Mouse (Mus musculus): Measurements from ENCODE around the gene Igfbp6. TPM values are rescaled to one million over a fixed set of nuclear protein-coding genes. Genes with fewer than 3 reads are reported as not detected.
A peak's percentile ranks its signal among the peaks of the same experiment; 100 is the strongest.

Igfbp6 gene
- polyA plus RNA-seq, 1 experiment from 2014 or later, result 0.34 TPM

DNA sequence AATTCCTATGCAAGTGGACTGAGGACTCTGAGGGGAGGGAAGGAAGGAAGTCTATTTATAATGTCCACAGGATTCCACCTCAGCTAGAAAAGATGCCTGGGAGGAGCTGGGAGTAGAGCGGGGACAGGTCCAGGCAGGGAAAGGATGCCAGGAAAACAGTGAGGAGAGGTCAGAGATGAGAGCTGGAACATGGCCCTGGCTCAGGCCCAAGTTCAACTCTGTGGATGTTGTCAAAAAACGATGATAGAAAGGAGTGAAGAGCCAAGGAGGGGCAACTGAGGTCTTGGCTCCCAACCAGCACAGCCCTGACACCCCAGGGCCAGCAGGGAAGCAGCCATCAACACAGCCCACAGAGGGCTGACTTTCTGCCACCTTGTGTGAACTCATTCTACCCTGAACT is 17.9 kb upstream of the Igfbp6 start:
- ATAC-seq (ENCODE audit: insufficient read depth, low FRiP score, low TSS enrichment), result no peak

DNA sequence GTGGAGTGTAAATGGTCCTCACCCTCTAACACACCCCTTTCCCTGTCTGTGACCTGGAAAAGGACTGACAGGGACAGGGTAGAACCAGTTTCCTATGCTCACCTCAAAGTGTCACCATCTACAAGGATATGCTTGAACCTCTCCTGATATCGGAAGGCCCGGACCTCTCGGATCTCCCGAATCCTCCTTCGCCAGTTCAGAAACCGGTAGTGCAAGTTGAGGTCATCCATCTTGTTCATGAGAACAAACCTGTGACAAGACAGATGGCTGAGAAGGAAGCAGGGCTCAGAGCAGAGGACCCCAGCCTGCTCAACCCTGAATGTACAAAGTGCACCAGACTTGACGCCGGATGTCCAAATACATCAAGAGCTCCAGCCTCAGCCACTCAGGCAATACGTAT is 10.8 kb upstream of the Igfbp6 start:
- 91% methylated on average over 9 of the region's 9 CpGs for WGBS
- Histone ChIP-seq H3K4me1 (ENCODE audit: control insufficient read depth, insufficient read depth, low read length) (peaks cover 13% of the 10 kb centered on the region), H3K9ac (ENCODE audit: low read length) (no peak overlapping the region), H3K36me3 (ENCODE audit: control insufficient read depth, insufficient read depth, low read length) (peaks cover 9% of the 10 kb centered on the region), H3K9me3 (ENCODE audit: control insufficient read depth, low read length) (no peaks in the 10 kb centered on the region), H3K27me3 (ENCODE audit: control insufficient read depth, insufficient read depth, low read length) (no peaks in the 10 kb centered on the region), H3K4me3 (ENCODE audit: low read depth, low read length) (no peak overlapping the region), H3K4me2 (ENCODE audit: low read depth) (no peak overlapping the region), H3K27ac (ENCODE audit: low read depth, low read length) (no peak overlapping the region)
- ATAC-seq (ENCODE audit: insufficient read depth, low FRiP score, low TSS enrichment) (no peak), DNase-seq (ENCODE audit: low spot score) (no peak)

More for the DNA sequence above, 17.9 kb upstream of the Igfbp6 start:
- Histone ChIP-seq H3K36me3 (ENCODE audit: control insufficient read depth, insufficient read depth, low read length) (peaks cover 11% of the 10 kb centered on the region), H3K27me3 (ENCODE audit: control insufficient read depth, insufficient read depth, low read length) (no peaks in the 10 kb centered on the region), H3K4me2 (ENCODE audit: low read depth) (no peak overlapping the region), H3K4me3 (ENCODE audit: low read depth, low read length) (no peak overlapping the region), H3K9me3 (ENCODE audit: control insufficient read depth, low read length) (no peaks in the 10 kb centered on the region), H3K9ac (ENCODE audit: low read length) (no peak overlapping the region), H3K4me1 (ENCODE audit: control insufficient read depth, insufficient read depth, low read length) (no peaks in the 10 kb centered on the region), H3K27ac (ENCODE audit: low read depth, low read length) (no peak overlapping the region)
- 83% methylated on average over 2 of the region's 2 CpGs for whole genome bisulfite sequencing
- DNase-seq (ENCODE audit: low spot score), result no peak

DNA sequence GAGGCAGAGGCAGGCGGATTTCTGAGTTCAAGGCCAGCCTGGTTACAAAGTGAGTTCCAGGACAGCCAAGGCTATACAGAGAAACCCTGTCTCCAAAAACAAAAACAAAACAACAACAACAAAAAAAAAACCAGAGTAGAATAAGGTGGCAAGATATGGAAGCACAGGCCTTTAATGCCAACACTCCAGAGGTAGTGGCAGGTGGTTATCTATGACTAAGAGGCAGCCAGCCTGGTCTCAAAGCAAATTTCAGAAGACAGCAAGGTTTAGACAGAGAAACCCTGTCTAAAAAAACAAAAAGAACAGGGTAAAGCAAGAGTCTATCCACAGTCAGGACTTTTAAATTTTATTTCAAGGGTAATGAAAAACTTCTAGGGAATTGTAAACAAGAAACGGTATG is 9.5 kb upstream of the Igfbp6 start:
- DNase-seq (ENCODE audit: low spot score) (no peak), ATAC-seq (ENCODE audit: insufficient read depth, low FRiP score, low TSS enrichment) (no peak)
- Histone ChIP-seq H3K4me3 (ENCODE audit: low read depth, low read length) (no peak overlapping the region), H3K36me3 (ENCODE audit: control insufficient read depth, insufficient read depth, low read length) (peaks cover 5% of the 10 kb centered on the region; the same call in 1 of the 2 replicates), H3K9me3 (ENCODE audit: control insufficient read depth, low read length) (no peaks in the 10 kb centered on the region), H3K9ac (ENCODE audit: low read length) (no peak overlapping the region), H3K4me2 (ENCODE audit: low read depth) (no peak overlapping the region), H3K27ac (ENCODE audit: low read depth, low read length) (no peak overlapping the region), H3K4me1 (ENCODE audit: control insufficient read depth, insufficient read depth, low read length) (peaks cover 13% of the 10 kb centered on the region), H3K27me3 (ENCODE audit: control insufficient read depth, insufficient read depth, low read length) (no peaks in the 10 kb centered on the region)
- 98% methylated on average over 2 of the region's 2 CpGs for WGBS

DNA sequence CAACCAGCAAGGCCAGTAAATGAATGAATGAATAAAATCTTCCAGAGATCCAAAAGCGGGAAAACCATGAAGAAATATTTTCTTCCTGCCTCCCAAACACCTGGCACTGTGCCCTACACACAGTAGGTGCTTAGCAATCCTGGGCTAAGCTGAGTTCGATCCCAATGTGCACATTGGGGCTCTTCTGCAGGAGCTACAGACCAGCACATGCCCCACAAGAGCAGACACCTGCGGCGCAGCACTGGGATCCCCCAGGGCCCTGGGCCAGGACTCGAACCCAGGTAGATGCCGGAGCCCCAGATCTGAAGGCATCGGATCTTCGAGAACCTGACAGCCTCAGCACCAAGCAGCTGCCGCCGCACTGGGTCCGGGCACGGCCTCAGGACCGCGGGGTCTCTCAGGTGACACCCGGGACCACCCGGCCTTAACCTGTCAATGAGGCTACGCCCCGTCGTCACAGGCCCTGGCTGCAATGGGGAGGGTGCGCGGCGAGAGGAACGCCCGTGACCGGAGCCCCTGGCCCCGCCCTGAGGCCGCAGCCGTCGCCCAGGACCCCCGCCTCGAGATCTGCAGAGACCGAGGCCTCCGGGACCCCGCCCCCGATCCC is 8.5 kb upstream of the Igfbp6 start:
- no peaks in the 10 kb centered on the region for H3K27me3 ChIP-seq (ENCODE audit: control insufficient read depth, insufficient read depth, low read length)
- H3K9me3 ChIP-seq (ENCODE audit: control insufficient read depth, low read length), result no peaks in the 10 kb centered on the region
- H3K4me2 ChIP-seq (ENCODE audit: low read depth), result peak overlapping the region; percentile 82
- WGBS, result 3% methylated on average over 35 of the region's 35 CpGs
- peak overlapping the region; percentile 74 for H3K4me3 ChIP-seq (ENCODE audit: low read depth, low read length)
- peaks cover 13% of the 10 kb centered on the region for H3K4me1 ChIP-seq (ENCODE audit: control insufficient read depth, insufficient read depth, low read length)
- peak overlapping the region; percentile 63 for H3K27ac ChIP-seq (ENCODE audit: low read depth, low read length)
- peak; percentile 74 for ATAC-seq (ENCODE audit: insufficient read depth, low FRiP score, low TSS enrichment)
- no peaks in the 10 kb centered on the region for H3K36me3 ChIP-seq (ENCODE audit: control insufficient read depth, insufficient read depth, low read length)
- DNase-seq (ENCODE audit: low spot score), result no peak
- peak overlapping the region; percentile 69 for H3K9ac ChIP-seq (ENCODE audit: low read length)

DNA sequence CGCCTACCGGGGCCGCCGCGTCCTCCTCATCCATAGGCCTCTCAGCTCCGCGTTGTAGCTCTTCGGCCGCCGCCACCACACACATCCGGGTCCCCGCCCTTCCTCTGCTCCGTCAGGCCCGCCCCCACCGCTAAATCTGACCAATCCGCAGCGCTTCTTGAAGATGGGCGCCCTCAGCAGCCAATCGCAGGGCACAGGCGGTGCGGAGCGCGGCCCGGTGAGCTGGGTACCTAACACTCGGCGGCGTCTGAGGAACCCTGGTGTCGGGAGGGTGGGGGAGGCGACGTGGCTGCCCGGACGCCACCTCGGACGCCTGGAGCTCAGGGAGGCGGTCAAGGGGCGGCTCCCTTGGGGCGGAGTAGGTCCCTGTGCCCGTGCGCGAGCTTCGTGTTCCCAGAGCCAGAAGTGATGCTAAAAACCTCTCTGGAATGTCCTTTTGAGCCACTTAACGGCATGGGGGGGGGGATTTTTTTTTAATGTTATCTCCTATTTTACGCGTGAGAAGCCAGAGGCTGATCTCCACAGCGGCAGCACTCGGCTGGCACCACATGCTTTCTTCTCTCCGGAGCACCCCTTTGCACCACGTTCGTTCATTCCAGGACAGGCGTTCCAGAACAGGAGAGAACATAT is 7.9 kb upstream of the Igfbp6 start, which contains the start of gene Spryd3:
Spryd3 (minus strand) TSS at position 106 of the 630 bp plus-strand sequence.
- Histone ChIP-seq H3K4me1 (ENCODE audit: control insufficient read depth, insufficient read depth, low read length) (peaks cover 13% of the 10 kb centered on the region), H3K27ac (ENCODE audit: low read depth, low read length) (peak within 1 kb of the TSS; percentile 67), H3K9me3 (ENCODE audit: control insufficient read depth, low read length) (no peaks in the 10 kb centered on the region), H3K27me3 (ENCODE audit: control insufficient read depth, insufficient read depth, low read length) (no peaks in the 10 kb centered on the region), H3K4me3 (ENCODE audit: low read depth, low read length) (peak within 1 kb of the TSS; percentile 74), H3K4me2 (ENCODE audit: low read depth) (peak within 1 kb of the TSS; percentile 82), H3K9ac (ENCODE audit: low read length) (peak within 1 kb of the TSS; percentile 69), H3K36me3 (ENCODE audit: control insufficient read depth, insufficient read depth, low read length) (no peaks in the 10 kb centered on the region)
- under 1% methylated on average over 45 of the region's 50 CpGs for WGBS
- peak; percentile 97 for DNase-seq (ENCODE audit: low spot score)
- peak; percentile 100 for ATAC-seq (ENCODE audit: insufficient read depth, low FRiP score, low TSS enrichment)

DNA sequence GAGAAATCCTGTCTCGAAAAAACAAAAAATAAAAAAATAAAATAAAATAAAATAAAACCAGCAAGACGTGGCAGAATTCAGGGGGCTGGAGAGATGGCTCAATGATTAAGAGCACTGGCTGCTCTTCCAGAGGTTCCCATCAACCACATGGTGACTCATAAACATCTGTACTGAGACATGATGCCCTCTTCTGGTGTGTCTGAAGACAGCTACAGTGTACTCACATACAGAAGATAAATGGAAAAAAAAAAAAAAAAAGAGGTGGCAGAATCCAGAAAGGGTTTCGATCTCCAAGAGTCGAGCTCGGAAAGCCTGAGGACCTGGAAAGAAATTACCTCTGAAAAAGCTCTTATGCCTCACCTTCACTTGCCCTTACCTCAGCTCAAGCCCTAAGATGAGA is 3.0 kb upstream of the Igfbp6 start:
- H3K4me2 ChIP-seq (ENCODE audit: low read depth), result no peak overlapping the region
- no peak overlapping the region for H3K4me3 ChIP-seq (ENCODE audit: low read depth, low read length)
- H3K4me1 ChIP-seq (ENCODE audit: control insufficient read depth, insufficient read depth, low read length), result peaks cover 9% of the 10 kb centered on the region
- no peaks in the 10 kb centered on the region for H3K36me3 ChIP-seq (ENCODE audit: control insufficient read depth, insufficient read depth, low read length)
- H3K27me3 ChIP-seq (ENCODE audit: control insufficient read depth, insufficient read depth, low read length), result peaks cover 29% of the 10 kb centered on the region
- ATAC-seq (ENCODE audit: insufficient read depth, low FRiP score, low TSS enrichment) (no peak), DNase-seq (ENCODE audit: low spot score) (no peak)
- no peak overlapping the region for H3K27ac ChIP-seq (ENCODE audit: low read depth, low read length)
- H3K9me3 ChIP-seq (ENCODE audit: control insufficient read depth, low read length), result no peaks in the 10 kb centered on the region
- H3K9ac ChIP-seq (ENCODE audit: low read length), result no peak overlapping the region
- 92% methylated on average over 5 of the region's 5 CpGs for WGBS

DNA sequence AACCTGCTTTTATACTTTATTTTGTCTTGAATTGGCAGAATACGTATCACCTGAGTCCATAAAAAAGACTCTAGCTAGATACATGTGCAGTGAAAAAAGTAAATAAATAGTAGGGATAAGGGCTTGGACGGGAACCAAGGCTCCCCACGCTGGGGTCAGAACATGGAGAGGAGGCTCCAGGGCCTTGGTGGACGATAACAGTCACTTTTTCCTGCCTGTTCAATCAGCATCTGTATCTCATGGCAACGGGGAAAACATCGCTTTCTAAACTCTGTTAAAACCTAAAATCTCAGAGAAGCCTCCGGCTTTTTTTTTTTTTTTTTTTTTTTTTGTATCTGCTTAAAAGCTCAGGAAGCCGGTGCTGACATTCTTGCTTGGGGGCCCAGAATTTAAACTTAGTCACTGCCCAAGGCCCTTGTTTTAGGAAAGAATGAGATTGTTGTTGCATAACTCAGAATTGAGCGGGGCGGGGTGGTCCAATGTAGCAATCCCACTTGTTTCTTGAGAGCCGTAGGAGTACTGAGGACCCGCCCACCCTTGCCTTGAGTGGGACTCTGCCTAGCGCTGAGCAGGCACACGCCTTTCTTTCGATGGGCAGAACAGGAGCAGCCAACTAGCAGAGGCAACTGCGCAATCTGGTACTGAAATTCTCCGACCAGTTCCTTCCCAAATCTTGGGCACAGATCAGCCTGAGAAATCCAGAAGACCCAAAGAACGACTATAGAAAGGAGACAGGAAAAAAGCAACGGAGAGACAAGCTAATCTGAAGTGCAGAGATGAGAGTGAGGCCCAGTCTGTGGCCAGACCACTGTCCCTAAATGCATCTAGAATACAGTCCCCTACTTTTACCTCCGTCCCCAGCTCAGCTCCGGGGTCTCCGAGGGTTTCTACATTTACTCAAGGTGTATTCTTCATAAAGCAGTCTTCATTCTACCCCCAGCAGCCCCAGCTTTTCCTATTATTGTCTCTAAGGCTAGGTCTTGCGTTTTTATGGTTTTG is 949 bp upstream of the Igfbp6 start:
- peaks cover 5% of the 10 kb centered on the region; the same call in 1 of the 2 replicates for H3K4me1 ChIP-seq (ENCODE audit: control insufficient read depth, insufficient read depth, low read length)
- WGBS, result 58% methylated on average over 23 of the region's 23 CpGs
- H3K9me3 ChIP-seq (ENCODE audit: control insufficient read depth, low read length), result no peaks in the 10 kb centered on the region
- no peak overlapping the region for H3K4me2 ChIP-seq (ENCODE audit: low read depth)
- peaks cover 30% of the 10 kb centered on the region for H3K27me3 ChIP-seq (ENCODE audit: control insufficient read depth, insufficient read depth, low read length)
- H3K4me3 ChIP-seq (ENCODE audit: low read depth, low read length), result no peak overlapping the region
- DNase-seq (ENCODE audit: low spot score) (no peak), ATAC-seq (ENCODE audit: insufficient read depth, low FRiP score, low TSS enrichment) (no peak)
- H3K27ac ChIP-seq (ENCODE audit: low read depth, low read length), result no peak overlapping the region
- H3K36me3 ChIP-seq (ENCODE audit: control insufficient read depth, insufficient read depth, low read length), result no peaks in the 10 kb centered on the region
- no peak overlapping the region for H3K9ac ChIP-seq (ENCODE audit: low read length)

DNA sequence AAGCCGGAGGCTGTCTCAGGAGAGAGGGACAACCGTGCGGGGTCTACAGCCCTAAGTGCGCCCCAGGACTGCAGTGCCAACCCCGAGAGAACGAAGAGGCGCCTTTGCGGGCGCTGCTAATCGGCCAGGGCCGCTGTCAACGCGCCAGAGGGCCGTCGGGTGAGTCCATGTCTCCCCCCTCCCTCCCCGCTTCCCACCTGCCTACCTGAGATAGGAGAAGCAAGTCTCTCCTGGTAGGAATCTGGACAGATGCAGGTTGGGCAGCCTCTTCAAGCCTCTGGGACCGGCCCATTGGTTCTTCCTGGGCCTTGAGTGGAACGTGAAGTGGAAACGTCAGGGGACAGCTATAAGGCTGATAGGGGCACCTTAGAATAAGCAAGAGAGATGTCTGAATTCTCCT is 564 bp downstream of the Igfbp6 start:
- peak overlapping the region; percentile 14; the same call in 1 of the 2 replicates for H3K4me2 ChIP-seq (ENCODE audit: low read depth)
- 0 out of 2 replicates have a peak overlapping the region, but pooled peaks have one; percentile 10 for H3K4me3 ChIP-seq (ENCODE audit: low read depth, low read length)
- H3K9me3 ChIP-seq (ENCODE audit: control insufficient read depth, low read length), result no peaks in the 10 kb centered on the region
- DNase-seq (ENCODE audit: low spot score) (no peak), ATAC-seq (ENCODE audit: insufficient read depth, low FRiP score, low TSS enrichment) (no peak)
- H3K36me3 ChIP-seq (ENCODE audit: control insufficient read depth, insufficient read depth, low read length), result no peaks in the 10 kb centered on the region
- peaks cover 5% of the 10 kb centered on the region; the same call in 1 of the 2 replicates for H3K4me1 ChIP-seq (ENCODE audit: control insufficient read depth, insufficient read depth, low read length)
- 12% methylated on average over 19 of the region's 19 CpGs for WGBS
- H3K27me3 ChIP-seq (ENCODE audit: control insufficient read depth, insufficient read depth, low read length), result peaks cover 30% of the 10 kb centered on the region
- peak overlapping the region; percentile 29; the same call in 1 of the 2 replicates for H3K9ac ChIP-seq (ENCODE audit: low read length)
- H3K27ac ChIP-seq (ENCODE audit: low read depth, low read length), result no peak overlapping the region

Data from neural tube, embryonic 11.5 days (tissue).